Mouse (Mus musculus) telencephalon, adult 2 months (tissue): ENCODE data around the gene Ssxb10.
"Not testable (repeated sequence)": the region's sequence is repeated elsewhere in the genome, so short reads cannot be mapped to it uniquely, and the experiment has no call there.

ENCODE experiments used
- DNase-seq: peaks from one replicate; pipeline ENCODE4 v3.0.0-alpha.2; 2011; ENCODE audit warnings: low read depth, low spot score

Gene Ssxb10

DNA sequence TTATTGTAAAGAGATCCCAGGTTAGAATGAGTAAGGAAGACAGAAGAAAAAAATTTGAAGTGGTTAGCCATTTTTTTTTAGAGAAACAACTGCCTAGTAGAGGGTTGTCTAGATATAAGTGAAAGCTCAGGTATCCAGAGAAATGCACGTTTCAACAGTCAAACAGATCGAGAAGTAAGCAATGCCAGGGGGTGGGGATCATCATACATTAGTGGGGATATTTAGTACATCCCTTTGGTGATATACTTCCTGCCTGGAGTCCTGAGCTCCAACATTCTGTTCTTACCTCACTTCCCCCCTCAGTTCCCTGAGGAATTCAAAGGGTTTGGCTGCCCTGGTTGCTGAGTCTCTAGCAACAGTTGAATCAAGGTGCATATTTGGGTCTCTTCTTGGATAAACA lies at the start of gene Ssxb10:
Gene Ssxb10 (plus strand): TSS at position 301 of the 400 bp plus-strand sequence.
- DNase-seq: no peak

DNA sequence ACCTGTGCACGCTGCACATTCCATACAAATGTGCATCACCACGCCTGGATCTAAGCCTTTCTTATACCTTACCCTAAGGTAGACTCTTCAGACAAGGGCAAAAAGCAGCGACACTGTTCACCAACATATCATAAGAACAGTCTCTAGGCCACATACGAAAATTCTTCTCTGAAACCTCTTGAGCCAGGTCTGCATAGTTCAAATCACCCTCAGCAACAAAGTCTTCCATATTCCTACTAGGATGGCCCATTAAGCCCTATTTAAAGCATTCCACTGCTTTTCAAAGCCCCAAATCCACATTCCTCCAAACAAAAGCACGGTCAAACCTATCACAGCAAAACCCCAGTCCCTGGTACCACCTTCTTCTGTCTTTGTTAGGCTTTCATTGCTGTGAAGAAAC lies 38.6 kb upstream of the Ssxb10 start:
- no peak for DNase-seq

DNA sequence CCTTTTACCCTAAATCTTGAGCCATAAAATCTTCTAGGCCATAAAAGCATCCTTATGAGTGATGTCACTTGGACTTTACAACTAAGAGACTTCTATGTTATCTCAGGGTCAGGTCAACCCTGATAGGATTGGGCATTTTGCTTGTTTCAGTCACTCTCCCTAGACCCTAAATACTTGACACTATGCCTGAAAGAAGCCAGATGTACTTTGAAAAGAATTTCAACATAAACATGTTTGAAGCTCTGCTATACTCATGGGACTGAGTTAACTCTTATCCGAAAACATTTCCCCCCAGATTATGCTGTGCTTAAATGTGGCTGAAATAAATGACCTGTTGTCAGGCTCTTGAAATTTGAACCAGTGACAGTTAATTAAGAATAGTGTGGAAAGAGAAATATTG lies 17.9 kb upstream of the Ssxb10 start:
- DNase-seq: no peak

DNA sequence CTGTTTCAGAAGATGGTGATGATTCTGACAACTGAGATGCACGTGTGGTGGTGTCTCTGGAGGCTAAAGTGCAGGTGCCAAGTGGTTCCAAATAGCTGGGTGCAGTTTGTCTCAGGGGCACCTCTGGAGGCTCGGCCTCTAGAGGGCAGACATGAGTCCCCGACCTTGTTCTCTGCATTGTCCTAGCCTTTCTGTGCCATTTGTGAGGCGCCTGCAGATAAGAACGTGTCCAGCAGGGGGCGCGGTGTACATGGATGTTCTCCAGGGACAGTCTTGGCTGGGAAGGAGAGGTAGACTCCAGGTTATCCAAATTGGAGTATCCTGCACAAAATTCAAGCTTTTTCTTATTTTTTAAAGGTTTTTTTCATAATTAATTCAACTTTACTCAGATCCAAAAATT lies 12.3 kb upstream of the Ssxb10 start:
- DNase-seq: not testable (repeated sequence)

DNA sequence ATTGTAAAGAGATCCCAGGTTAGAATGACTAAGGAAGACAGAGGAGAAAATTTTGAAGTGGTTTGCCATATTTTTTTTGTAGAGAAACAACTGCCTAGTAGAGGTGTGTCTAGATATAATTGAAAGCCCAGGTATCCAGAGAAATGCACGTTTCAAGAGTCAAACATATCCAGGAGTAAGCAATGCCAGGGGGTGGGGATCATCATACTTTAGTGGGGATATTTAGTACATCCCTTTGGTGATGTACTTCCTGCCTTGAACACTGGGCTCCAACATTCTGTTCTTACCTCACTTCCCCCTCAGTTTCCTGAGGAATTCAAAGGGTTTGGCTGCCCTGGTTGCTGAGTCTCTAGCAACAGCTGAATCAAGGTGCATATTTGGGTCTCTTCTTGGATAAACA lies 39.5 kb downstream of the Ssxb10 start, which contains the start of gene Ssxb9:
Gene Ssxb9 (plus strand): TSS at position 301 of the 400 bp plus-strand sequence.
- DNase-seq: not testable (repeated sequence)
